17 mouse cellular contexts compared by ENCODE assay signal in the genomic region with DNA sequence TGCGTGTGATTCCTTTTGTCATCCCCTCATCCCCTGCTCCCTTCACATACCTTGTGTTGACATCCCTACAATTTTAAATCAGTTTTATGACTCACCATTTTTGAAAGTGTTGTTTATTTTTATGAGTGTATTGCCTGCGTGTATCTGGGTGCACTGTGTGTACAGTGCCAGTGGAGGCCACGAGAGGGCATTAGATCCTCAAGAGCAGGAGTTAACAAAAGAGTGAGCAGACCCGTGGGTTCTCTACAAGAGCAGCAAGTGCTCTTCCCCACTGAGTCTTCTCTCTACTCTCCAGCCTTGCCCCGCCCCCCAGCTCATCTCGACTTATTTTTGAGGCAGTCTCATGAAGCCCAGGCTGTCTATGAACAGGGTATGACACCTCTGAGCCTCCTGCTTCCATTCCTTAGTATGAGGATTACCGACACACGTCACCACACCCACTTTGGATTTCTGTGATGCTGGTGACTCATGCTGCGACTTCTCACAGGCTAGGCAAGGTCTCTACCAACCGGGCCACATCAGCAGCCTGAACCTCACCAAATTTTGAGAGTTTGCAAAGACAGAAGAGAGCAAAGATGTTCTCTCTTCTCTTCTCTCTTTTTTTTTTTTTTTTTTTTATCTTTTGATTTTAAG.
A peak's percentile ranks its signal among the peaks of the same experiment; 100 is the strongest.
DNase-seq lines count a peak whose midpoint lies in the region; ATAC-seq and TF ChIP-seq lines count a peak whose summit lies in the region.
"Had no signal": no experiment of that assay in that cellular context is flagged by ENCODE, and none has a peak within 500 bp of the region (broad histone marks: within the 10 kb centered on the region; RNA-seq: fewer than 3 reads in every experiment).

No protein-coding gene starts in this region.

- ATAC-seq in lung, postnatal 0 days: peak; percentile 74
- peak; percentile 51; the same call in 1 of the 2 replicates for ATAC-seq in stomach, postnatal 0 days (ENCODE audit: low FRiP score, low TSS enrichment)
- ATAC-seq: CD4-positive, CD25-positive, alpha-beta regulatory T cell, adult 4 months; forebrain, embryonic 15.5 days; midbrain, embryonic 15.5 days had no signal

- peaks cover 11% of the 10 kb centered on the region; the same call in 1 of the 2 replicates for H3K36me3 ChIP-seq in lung, postnatal 0 days (ENCODE audit: insufficient read depth, low read length)
- no peaks in the 10 kb centered on the region; the same call in 1 of the 2 replicates for H3K36me3 ChIP-seq in ES-E14 (ENCODE audit: control insufficient read depth, insufficient read depth, low read length, poor library complexity, severe bottlenecking)
- H3K36me3 ChIP-seq in stomach, postnatal 0 days (ENCODE audit: control insufficient read depth, insufficient read depth, low read length): peaks cover 19% of the 10 kb centered on the region

- no peak overlapping the region for H3K4me2 ChIP-seq in lung, postnatal 0 days (replicated peaks; ENCODE audit: low read depth, low read length)
- no peak overlapping the region for H3K4me2 ChIP-seq in stomach, postnatal 0 days (replicated peaks; ENCODE audit: low read depth)
- H3K4me2 ChIP-seq: forebrain, embryonic 15.5 days; heart, embryonic 13.5 days; midbrain, embryonic 15.5 days; neural tube, embryonic 12.5 days had no signal

- no peaks in the 10 kb centered on the region for H3K27me3 ChIP-seq in lung, postnatal 0 days (replicated peaks; ENCODE audit: insufficient read depth, low read length)
- H3K27me3 ChIP-seq in stomach, postnatal 0 days (ENCODE audit: control insufficient read depth, insufficient read depth, low read length): no peaks in the 10 kb centered on the region
- H3K27me3 ChIP-seq: forebrain, embryonic 15.5 days; heart, embryonic 13.5 days; midbrain, embryonic 15.5 days; neural tube, embryonic 12.5 days had no signal

- no peak overlapping the region for H3K4me3 ChIP-seq in gastrocnemius, adult 2 months
- H3K4me3 ChIP-seq in lung, postnatal 0 days (ENCODE audit: low read depth, low read length): no peak overlapping the region
- H3K4me3 ChIP-seq in ES-E14 (ENCODE audit: insufficient read depth in 1 of 2, low read depth in 1 of 2, low read length in 2 of 2, poor library complexity in 1 of 2, severe bottlenecking in 1 of 2): no peak overlapping the region
- H3K4me3 ChIP-seq in stomach, postnatal 0 days (ENCODE audit: low read depth, low read length): no peak overlapping the region
- H3K4me3 ChIP-seq: forebrain, embryonic 15.5 days; heart, embryonic 13.5 days; hindbrain, embryonic 10.5 days; midbrain, embryonic 15.5 days; neural tube, embryonic 12.5 days had no signal

- in situ Hi-C loops in ES-E14 (cut with MboI; ENCODE audit: low sequenced_read_pairs in 2 of 2, unreplicated experiment in 2 of 2): no loop called here

- no peak for TF ChIP-seq EP300 in lung, postnatal 0 days (IDR thresholded peaks at IDR 0.05)
- no peak for TF ChIP-seq EP300 in stomach, postnatal 0 days (optimal IDR thresholded peaks at IDR 0.05)

- H3K9ac ChIP-seq in lung, postnatal 0 days (replicated peaks; ENCODE audit: low read depth): no peak overlapping the region
- no peak overlapping the region for H3K9ac ChIP-seq in ES-E14 (ENCODE audit: insufficient read depth, low read depth, low read length, poor library complexity, severe bottlenecking)
- H3K9ac ChIP-seq in stomach, postnatal 0 days (ENCODE audit: low read length): no peak overlapping the region
- H3K9ac ChIP-seq: forebrain, embryonic 15.5 days; heart, embryonic 13.5 days; midbrain, embryonic 15.5 days; neural tube, embryonic 12.5 days had no signal

- 65% methylated on average over 10 of the region's 10 CpGs for WGBS in lung, postnatal 0 days
- 72% methylated on average over 10 of the region's 10 CpGs for WGBS in stomach, postnatal 0 days

- TF ChIP-seq CTCF in gastrocnemius, adult 2 months (IDR thresholded peaks at IDR 0.05): peak; percentile 23; the same call in 1 of the 2 replicates
- TF ChIP-seq CTCF in lung, postnatal 0 days (IDR thresholded peaks at IDR 0.05): peak; percentile 69
- TF ChIP-seq CTCF in stomach, postnatal 0 days (IDR thresholded peaks at IDR 0.05; ENCODE audit: low read depth): peak; percentile 57

- no peaks in the 10 kb centered on the region for H3K4me1 ChIP-seq in lung, postnatal 0 days (ENCODE audit: insufficient read depth, low read depth, low read length)
- H3K4me1 ChIP-seq in ES-E14 (ENCODE audit: control insufficient read depth in 2 of 2, insufficient read depth in 2 of 2, low read length in 2 of 2, poor library complexity in 1 of 2): no peaks in the 10 kb centered on the region
- H3K4me1 ChIP-seq in stomach, postnatal 0 days (replicated peaks; ENCODE audit: control insufficient read depth, insufficient read depth): no peaks in the 10 kb centered on the region
- H3K4me1 ChIP-seq: forebrain, embryonic 15.5 days; hindbrain, embryonic 10.5 days; midbrain, embryonic 15.5 days; neural tube, embryonic 12.5 days had no signal

- no peaks in the 10 kb centered on the region for H3K9me3 ChIP-seq in lung, postnatal 0 days (ENCODE audit: low read length)
- no peaks in the 10 kb centered on the region for H3K9me3 ChIP-seq in ES-E14 (ENCODE audit: control insufficient read depth, insufficient read depth, low read depth, low read length)
- no peaks in the 10 kb centered on the region for H3K9me3 ChIP-seq in stomach, postnatal 0 days (ENCODE audit: control insufficient read depth, low read length)
- H3K9me3 ChIP-seq: forebrain, embryonic 15.5 days; heart, embryonic 13.5 days; hindbrain, embryonic 10.5 days; midbrain, embryonic 15.5 days; neural tube, embryonic 12.5 days had no signal

- intact Hi-C loops in gastrocnemius, adult 2 months (cut with DNase I): no loop called here

- DNase-seq in gastrocnemius, adult 2 months: no peak
- no peak for DNase-seq in gastrocnemius, adult 18-20 months (ENCODE audit: low spot score)
- peak; percentile 61 for DNase-seq in lung, postnatal 0 days (ENCODE audit: low spot score)
- DNase-seq in lung, postnatal 4 days: no peak
- no peak for DNase-seq in ES-E14 (ENCODE audit: low read depth, low spot score)
- no peak for DNase-seq in stomach, postnatal 0 days (ENCODE audit: low spot score)
- no peak for DNase-seq in urinary bladder, postnatal 36 days (ENCODE audit: low spot score in 2 of 2)
- no peak for DNase-seq in urinary bladder, adult 2 months (ENCODE audit: low spot score)
- DNase-seq: cerebellum, adult 8-10 months; gastrocnemius, postnatal 36 days; spleen, adult 18-20 months had no signal

- H3K27ac ChIP-seq in gastrocnemius, adult 2 months: no peak overlapping the region
- no peak overlapping the region for H3K27ac ChIP-seq in lung, postnatal 0 days (ENCODE audit: low read length)
- H3K27ac ChIP-seq in ES-E14 (ENCODE audit: insufficient read depth, low read depth, low read length, poor library complexity, severe bottlenecking): no peak overlapping the region
- H3K27ac ChIP-seq in stomach, postnatal 0 days (replicated peaks): no peak overlapping the region
- H3K27ac ChIP-seq: forebrain, embryonic 15.5 days; heart, embryonic 13.5 days; hindbrain, embryonic 10.5 days; midbrain, embryonic 15.5 days; neural tube, embryonic 12.5 days had no signal

TF ChIP-seq in ES-E14, 5 proteins besides CTCF, POLR2A, EP300 and RAD21:
- TF ChIP-seq HCFC1 (IDR thresholded peaks at IDR 0.05; ENCODE audit: borderline replicate concordance, insufficient read depth, low read length): no peak
- no peak for TF ChIP-seq ZNF384 (IDR thresholded peaks at IDR 0.05; ENCODE audit: low read depth, low read length)
- no peak for TF ChIP-seq CHD2 (IDR thresholded peaks at IDR 0.05; ENCODE audit: low read depth, low read length)
- no peak for TF ChIP-seq MAFK (IDR thresholded peaks at IDR 0.05; ENCODE audit: insufficient read depth, low read depth, low read length)
- TF ChIP-seq ZC3H11A (IDR thresholded peaks at IDR 0.05; ENCODE audit: borderline replicate concordance, low read depth, low read length): 0 out of 2 replicates have a peak, but pooled peaks have one; percentile 10
